Mouse (Mus musculus) layer of hippocampus, postnatal 10 days (tissue): ENCODE measurements around the gene Bdp1. TPM values are rescaled to one million over a fixed set of nuclear protein-coding genes. Genes with fewer than 3 reads are reported as not detected.

Source experiments
- DNase-seq, 2 experiments: peaks; one replicate each; pipeline ENCODE4 v3.0.0; 2021; ENCODE audit warnings: low spot score in 2 of 2
- total RNA-seq, 2 experiments: library from RNA; stranded (reverse); gene quantifications; 2 replicates each; pipeline ENCODE4 v1.2.3; 2021

Gene Bdp1
- total RNA-seq, 2 experiments from 2014 or later, result 33.4 to 35.3 TPM

GRCm38 (mm10) chr13:100005911-100006496, 97.9 kb downstream of the Bdp1 start:
- no peak for DNase-seq

- peak; percentile 80 to 89 for DNase-seq
Measured at GRCm38 (mm10) chr13:100001790-100002196, 102.1 kb downstream of the Bdp1 start.

GRCm38 (mm10) chr13:99999078-99999477, 104.8 kb downstream of the Bdp1 start:
- no peak for DNase-seq

- no peak for DNase-seq
Measured at GRCm38 (mm10) chr13:99998099-99998498, 105.8 kb downstream of the Bdp1 start.

GRCm38 (mm10) chr13:99989592-99989991, 114.3 kb downstream of the Bdp1 start:
- no peak for DNase-seq

GRCm38 (mm10) chr13:99983320-99983719, 120.5 kb downstream of the Bdp1 start:
- no peak for DNase-seq

GRCm38 (mm10) chr13:99979406-99979805, 124.5 kb downstream of the Bdp1 start:
- no peak for DNase-seq

- no peak for DNase-seq
Measured at GRCm38 (mm10) chr13:99970089-99970488, 133.8 kb downstream of the Bdp1 start.

Other genes with a start within 250 kb of the Bdp1 start
- 1 to 10 TPM; 2.7 TPM for gene Cartpt, start 203.0 kb downstream of the Bdp1 start, total RNA-seq
- 10 to 100 TPM; 33.0 to 38.7 TPM for gene Mccc2, start 88.4 kb downstream of the Bdp1 start, total RNA-seq
- 10 to 100 TPM; 49.2 to 63.3 TPM for gene Serf1, start 3.9 kb upstream of the Bdp1 start, total RNA-seq
- 10 to 100 TPM; 39.3 to 45.0 TPM for gene Smn1, start 20.8 kb upstream of the Bdp1 start, total RNA-seq
- under 1 TPM; 0.34 to 0.45 TPM for gene Naip2, start 98.0 kb upstream of the Bdp1 start, total RNA-seq
- under 1 TPM; 0.25 to 0.29 TPM for gene Naip5, start 142.3 kb upstream of the Bdp1 start, total RNA-seq
- under 1 TPM; 0.16 to 0.37 TPM for gene Naip6, start 213.6 kb upstream of the Bdp1 start, total RNA-seq